Mouse (Mus musculus) cortical plate, adult 2 months (tissue): ENCODE data around the gene Gm17657.

Experiments
- CTCF ChIP-seq: fragments of 200-500 bp; IDR thresholded peaks from 2 replicates; pipeline ENCODE4 v1.5.1; 2011; ENCODE audit warnings: mild to moderate bottlenecking, control low read depth, low read length; ENCODE audit not compliant: insufficient read depth; ENCODE audit errors: extremely low read depth
- POLR2A ChIP-seq: fragments of 200-500 bp; IDR thresholded peaks from 2 replicates; pipeline ENCODE4 v1.6.1; 2011; ENCODE audit warnings: mild to moderate bottlenecking, low read length, control low read depth; ENCODE audit not compliant: insufficient read depth; ENCODE audit errors: extremely low read depth

GRCm38 (mm10) chr17:29492269-29493191 lies 56.9 kb downstream of the Gm17657 start:
- TF ChIP-seq CTCF (peak; percentile 71), POLR2A (no peak)
